Mouse (Mus musculus) kidney, embryonic 15.5 days (tissue): ENCODE measurements around the gene Lactbl1. TPM values are rescaled to one million over a fixed set of nuclear protein-coding genes. Genes with fewer than 3 reads are reported as not detected.

ENCODE experiments used
- ATAC-seq: fragments of 200-750 bp; cut with Nextera tagmentation; replicated peaks from 2 replicates; pipeline ENCODE4 v1.8.0; 2017; ENCODE audit warnings: moderate TSS enrichment; ENCODE audit not compliant: low FRiP score
- H3K27ac ChIP-seq: fragments of 300-500 bp; sonication (generic); 2 replicates; pipeline ENCODE4 v1.5.1; 2015; ENCODE audit warnings: mild to moderate bottlenecking, inconsistent platforms
- H3K27me3 ChIP-seq: fragments of 300-500 bp; sonication (generic); 2 replicates; pipeline ENCODE4 v1.6.1; 2015; ENCODE audit warnings: inconsistent platforms
- H3K36me3 ChIP-seq: fragments of 300-500 bp; sonication (generic); 2 replicates; pipeline ENCODE4 v1.6.1; 2015; ENCODE audit warnings: inconsistent platforms
- H3K4me1 ChIP-seq: fragments of 300-500 bp; sonication (generic); 2 replicates; pipeline ENCODE4 v1.6.1; 2015; ENCODE audit warnings: inconsistent platforms
- H3K4me2 ChIP-seq: fragments of 300-500 bp; sonication (generic); 2 replicates; pipeline ENCODE4 v1.6.1; 2015; ENCODE audit warnings: moderate library complexity, mild to moderate bottlenecking, inconsistent platforms
- H3K4me3 ChIP-seq: fragments of 300-500 bp; sonication (generic); replicated peaks from 2 replicates; pipeline ENCODE4 v1.5.1; 2015; ENCODE audit warnings: mild to moderate bottlenecking, inconsistent platforms
- H3K9ac ChIP-seq: fragments of 300-500 bp; sonication (generic); 2 replicates; pipeline ENCODE4 v1.6.1; 2015; ENCODE audit warnings: mild to moderate bottlenecking, inconsistent platforms
- H3K9me3 ChIP-seq: fragments of 300-500 bp; sonication (generic); replicated peaks from 2 replicates; pipeline ENCODE4 v1.6.1; 2016; ENCODE audit warnings: inconsistent platforms
- WGBS: fragments of 180-500 bp; shearing (Covaris S2); methylation state at CpG from one replicate; pipeline ENCODE4 v1.1.7; 2015; ENCODE audit warnings: mixed read lengths; 5-methylcytosine and 5-hydroxymethylcytosine counted together
- polyA plus RNA-seq: library from polyadenylated mRNA; unstranded; fragments of >200 nt; fragmentation: Nextera tagmentation; extraction: Ambion mirVana; gene quantifications from 2 replicates; pipeline ENCODE4 v1.2.1, GENCODE M21; 2015

Gene Lactbl1
- not detected in 2 replicates for polyA plus RNA-seq

- no peak within 1 kb of the TSS for H3K9ac ChIP-seq
- no peak within 1 kb of the TSS for H3K4me2 ChIP-seq
- no peaks in the 10 kb centered on the region; the same call in 1 of the 2 replicates for H3K9me3 ChIP-seq
- H3K27me3 ChIP-seq = peaks cover 11% of the 10 kb centered on the region; the same call in 1 of the 2 replicates
- peaks cover 11% of the 10 kb centered on the region; the same call in 1 of the 2 replicates for H3K4me1 ChIP-seq
- ATAC-seq = no peak
- no peak within 1 kb of the TSS for H3K4me3 ChIP-seq
- 46% methylated on average over 6 of the region's 6 CpGs for WGBS
- H3K36me3 ChIP-seq = no peaks in the 10 kb centered on the region
- H3K27ac ChIP-seq = no peak within 1 kb of the TSS
These were observed at the start of gene Lactbl1 for GRCm38 (mm10) chr4:136622388-136622787. TSS of gene Lactbl1 (plus strand) at chr4:136622621.

- no peak for ATAC-seq
- Histone ChIP-seq H3K27me3 (no peaks in the 10 kb centered on the region), H3K4me1 (peaks cover 10% of the 10 kb centered on the region; the same call in 1 of the 2 replicates), H3K36me3 (peaks cover 2% of the 10 kb centered on the region; the same call in 1 of the 2 replicates), H3K9me3 (no peaks in the 10 kb centered on the region), H3K9ac (no peak overlapping the region), H3K27ac (no peak overlapping the region), H3K4me2 (no peak overlapping the region), H3K4me3 (no peak overlapping the region)
- WGBS = 70% methylated on average over 3 of the region's 3 CpGs
These were observed 40.5 kb upstream of the Lactbl1 start for GRCm38 (mm10) chr4:136581885-136582284.

GRCm38 (mm10) chr4:136587221-136587827, 35.1 kb upstream of the Lactbl1 start:
- Histone ChIP-seq H3K36me3 (peaks cover 27% of the 10 kb centered on the region), H3K9ac (no peak overlapping the region), H3K4me3 (no peak overlapping the region), H3K27me3 (no peaks in the 10 kb centered on the region), H3K4me1 (peaks cover 20% of the 10 kb centered on the region; the same call in 1 of the 2 replicates), H3K9me3 (no peaks in the 10 kb centered on the region), H3K4me2 (no peak overlapping the region), H3K27ac (no peak overlapping the region)
- 84% methylated on average over 4 of the region's 4 CpGs for WGBS
- no peak for ATAC-seq

- no peak for ATAC-seq
These were observed 34.4 kb upstream of the Lactbl1 start for GRCm38 (mm10) chr4:136588003-136588402.

GRCm38 (mm10) chr4:136592111-136592510, 30.3 kb upstream of the Lactbl1 start:
- no peak overlapping the region for H3K4me3 ChIP-seq
- H3K9me3 ChIP-seq = no peaks in the 10 kb centered on the region
- H3K36me3 ChIP-seq = peaks cover 30% of the 10 kb centered on the region
- no peak overlapping the region for H3K27ac ChIP-seq
- H3K27me3 ChIP-seq = no peaks in the 10 kb centered on the region
- 56% methylated on average over 4 of the region's 4 CpGs for WGBS
- no peak overlapping the region for H3K9ac ChIP-seq
- H3K4me1 ChIP-seq = peaks cover 26% of the 10 kb centered on the region
- no peak overlapping the region for H3K4me2 ChIP-seq
- ATAC-seq = no peak

More at GRCm38 (mm10) chr4:136588003-136588402, 34.4 kb upstream of the Lactbl1 start:
- Histone ChIP-seq H3K9ac (no peak overlapping the region), H3K27me3 (no peaks in the 10 kb centered on the region), H3K4me3 (no peak overlapping the region), H3K9me3 (no peaks in the 10 kb centered on the region), H3K4me2 (no peak overlapping the region), H3K36me3 (peaks cover 30% of the 10 kb centered on the region), H3K27ac (no peak overlapping the region), H3K4me1 (peaks cover 21% of the 10 kb centered on the region; the same call in 1 of the 2 replicates)
- WGBS = 92% methylated on average over 4 of the region's 4 CpGs

- Histone ChIP-seq H3K27me3 (no peaks in the 10 kb centered on the region), H3K36me3 (peaks cover 23% of the 10 kb centered on the region), H3K4me2 (no peak overlapping the region), H3K9me3 (no peaks in the 10 kb centered on the region), H3K27ac (no peak overlapping the region), H3K4me1 (peaks cover 22% of the 10 kb centered on the region), H3K9ac (no peak overlapping the region), H3K4me3 (no peak overlapping the region)
- 81% methylated on average over 2 of the region's 2 CpGs for WGBS
- ATAC-seq = no peak
These were observed 28.4 kb upstream of the Lactbl1 start for GRCm38 (mm10) chr4:136594006-136594405.

GRCm38 (mm10) chr4:136595221-136595620, 27.2 kb upstream of the Lactbl1 start:
- Histone ChIP-seq H3K4me2 (no peak overlapping the region), H3K9ac (no peak overlapping the region), H3K9me3 (no peaks in the 10 kb centered on the region), H3K4me1 (peaks cover 24% of the 10 kb centered on the region), H3K4me3 (no peak overlapping the region), H3K27me3 (no peaks in the 10 kb centered on the region), H3K36me3 (peaks cover 13% of the 10 kb centered on the region), H3K27ac (no peak overlapping the region)
- WGBS = 73% methylated on average over 6 of the region's 6 CpGs
- ATAC-seq = no peak

GRCm38 (mm10) chr4:136598268-136598876, 24.0 kb upstream of the Lactbl1 start:
- no peaks in the 10 kb centered on the region for H3K9me3 ChIP-seq
- no peaks in the 10 kb centered on the region for H3K36me3 ChIP-seq
- no peak overlapping the region for H3K9ac ChIP-seq
- no peak overlapping the region for H3K27ac ChIP-seq
- 86% methylated on average over 7 of the region's 7 CpGs for WGBS
- H3K4me3 ChIP-seq = no peak overlapping the region
- peaks cover 32% of the 10 kb centered on the region for H3K4me1 ChIP-seq
- H3K27me3 ChIP-seq = no peaks in the 10 kb centered on the region
- no peak for ATAC-seq
- no peak overlapping the region for H3K4me2 ChIP-seq

GRCm38 (mm10) chr4:136599869-136600268, 22.6 kb upstream of the Lactbl1 start:
- Histone ChIP-seq H3K4me2 (no peak overlapping the region), H3K27me3 (no peaks in the 10 kb centered on the region), H3K9me3 (no peaks in the 10 kb centered on the region), H3K4me1 (peaks cover 21% of the 10 kb centered on the region), H3K27ac (no peak overlapping the region), H3K36me3 (no peaks in the 10 kb centered on the region), H3K4me3 (no peak overlapping the region), H3K9ac (no peak overlapping the region)
- no peak for ATAC-seq
- WGBS = 98% methylated on average over 3 of the region's 3 CpGs

- Histone ChIP-seq H3K9me3 (no peaks in the 10 kb centered on the region), H3K27ac (peak overlapping the region; percentile 41; the same call in 1 of the 2 replicates), H3K9ac (0 out of 2 replicates have a peak overlapping the region, but pooled peaks have one; percentile 99), H3K4me2 (peak overlapping the region; percentile 59), H3K4me3 (peak overlapping the region; percentile 88), H3K27me3 (no peaks in the 10 kb centered on the region), H3K4me1 (peaks cover 18% of the 10 kb centered on the region), H3K36me3 (no peaks in the 10 kb centered on the region)
- 65% methylated on average over 2 of the region's 2 CpGs for WGBS
- no peak for ATAC-seq
These were observed 21.9 kb upstream of the Lactbl1 start for GRCm38 (mm10) chr4:136600536-136600935.

GRCm38 (mm10) chr4:136601476-136601875, 20.9 kb upstream of the Lactbl1 start:
- Histone ChIP-seq H3K9ac (peak overlapping the region; percentile 99), H3K27ac (peak overlapping the region; percentile 92), H3K4me1 (peaks cover 18% of the 10 kb centered on the region), H3K9me3 (no peaks in the 10 kb centered on the region), H3K4me3 (peak overlapping the region; percentile 88), H3K36me3 (no peaks in the 10 kb centered on the region), H3K4me2 (peak overlapping the region; percentile 59), H3K27me3 (no peaks in the 10 kb centered on the region)
- WGBS = under 1% methylated on average over 13 of the region's 13 CpGs
- no peak; the same call in 1 of the 2 replicates for ATAC-seq

- Histone ChIP-seq H3K27ac (peak overlapping the region; percentile 92), H3K9me3 (no peaks in the 10 kb centered on the region), H3K4me2 (peak overlapping the region; percentile 59), H3K4me3 (peak overlapping the region; percentile 88), H3K36me3 (no peaks in the 10 kb centered on the region), H3K4me1 (peaks cover 18% of the 10 kb centered on the region), H3K9ac (peak overlapping the region; percentile 99), H3K27me3 (no peaks in the 10 kb centered on the region)
- WGBS = under 1% methylated on average over 49 of the region's 68 CpGs
- ATAC-seq = peak; percentile 65
These were observed 20.3 kb upstream of the Lactbl1 start for GRCm38 (mm10) chr4:136602018-136602554.
